8 mouse cellular contexts compared by ENCODE assay signal in genomic region chr6:67269459-67269858, GRCm38 (mm10). TPM values are rescaled to one million over a fixed set of nuclear protein-coding genes. Genes with fewer than 3 reads are reported as not detected.
DNase-seq lines count a peak whose midpoint lies in the region; ATAC-seq and TF ChIP-seq lines count a peak whose summit lies in the region.

No protein-coding gene starts in this region.

- 41% methylated on average over 2 of the region's 2 CpGs for WGBS in embryonic facial prominence, embryonic 12.5 days
- 22% methylated on average over 2 of the region's 2 CpGs for WGBS in intestine, embryonic 16.5 days
- 43% methylated on average over 2 of the region's 2 CpGs for WGBS in midbrain, postnatal 0 days

- TF ChIP-seq CTCF in layer of hippocampus, adult 2 months (conservative IDR thresholded peaks at IDR 0.05) = no peak
- TF ChIP-seq CTCF in midbrain, postnatal 0 days (IDR thresholded peaks at IDR 0.05) = no peak

- H3K9me3 ChIP-seq in embryonic facial prominence, embryonic 12.5 days = no peaks in the 10 kb centered on the region
- no peaks in the 10 kb centered on the region for H3K9me3 ChIP-seq in intestine, embryonic 16.5 days (ENCODE audit: control insufficient read depth, low read length)
- H3K9me3 ChIP-seq in midbrain, postnatal 0 days (ENCODE audit: low read length) = no peaks in the 10 kb centered on the region

- H3K36me3 ChIP-seq in embryonic facial prominence, embryonic 12.5 days = peaks cover 21% of the 10 kb centered on the region
- H3K36me3 ChIP-seq in intestine, embryonic 16.5 days (ENCODE audit: control insufficient read depth, insufficient read depth, low read length) = no peaks in the 10 kb centered on the region
- H3K36me3 ChIP-seq in midbrain, postnatal 0 days (ENCODE audit: insufficient read depth, low read length) = peaks cover 3% of the 10 kb centered on the region; the same call in 1 of the 2 replicates

- H3K4me1 ChIP-seq in embryonic facial prominence, embryonic 12.5 days = peaks cover 2% of the 10 kb centered on the region
- H3K4me1 ChIP-seq in intestine, embryonic 16.5 days (ENCODE audit: control insufficient read depth, insufficient read depth, low read length) = no peaks in the 10 kb centered on the region; the same call in 1 of the 2 replicates
- H3K4me1 ChIP-seq in midbrain, postnatal 0 days (ENCODE audit: insufficient read depth, low read length) = peaks cover 6% of the 10 kb centered on the region; the same call in 1 of the 2 replicates

- ATAC-seq in embryonic facial prominence, embryonic 12.5 days (ENCODE audit: insufficient number of reproducible peaks, insufficient read depth, low FRiP score, low TSS enrichment) = no peak
- ATAC-seq in intestine, embryonic 16.5 days = no peak
- no peak for ATAC-seq in midbrain, postnatal 0 days (ENCODE audit: low FRiP score)

- H3K27me3 ChIP-seq in embryonic facial prominence, embryonic 12.5 days = no peaks in the 10 kb centered on the region
- no peaks in the 10 kb centered on the region for H3K27me3 ChIP-seq in intestine, embryonic 16.5 days (replicated peaks; ENCODE audit: control insufficient read depth, insufficient read depth, low read length)
- no peaks in the 10 kb centered on the region for H3K27me3 ChIP-seq in midbrain, postnatal 0 days (ENCODE audit: insufficient read depth, low read length)

- no peak overlapping the region for H3K27ac ChIP-seq in layer of hippocampus, adult 2 months
- no peak overlapping the region for H3K27ac ChIP-seq in embryonic facial prominence, embryonic 12.5 days
- H3K27ac ChIP-seq in intestine, embryonic 16.5 days (ENCODE audit: low read length) = no peak overlapping the region
- no peak overlapping the region for H3K27ac ChIP-seq in midbrain, postnatal 0 days (ENCODE audit: low read depth, low read length)

- DNase-seq in layer of hippocampus, adult 2 months (ENCODE audit: low spot score in 2 of 2) = no peak
- DNase-seq in layer of hippocampus, adult 11-12 months (ENCODE audit: low spot score) = no peak
- no peak for DNase-seq in midbrain, postnatal 0 days (ENCODE audit: low spot score)
- no peak for DNase-seq in frontal cortex, adult 2 months (ENCODE audit: extremely low spot score in 1 of 2, low spot score in 1 of 2)
- no peak for DNase-seq in urinary bladder, postnatal 14 days (ENCODE audit: low spot score)
- no peak for DNase-seq in adrenal gland, adult 8-10 months

- peak overlapping the region; percentile 75 for H3K4me2 ChIP-seq in embryonic facial prominence, embryonic 12.5 days (replicated peaks)
- peak overlapping the region; percentile 52 for H3K4me2 ChIP-seq in intestine, embryonic 16.5 days (ENCODE audit: low read depth, low read length)
- peak overlapping the region; percentile 79 for H3K4me2 ChIP-seq in midbrain, postnatal 0 days (ENCODE audit: low read depth, low read length, poor library complexity, severe bottlenecking)

- no peak overlapping the region for H3K9ac ChIP-seq in embryonic facial prominence, embryonic 12.5 days
- H3K9ac ChIP-seq in intestine, embryonic 16.5 days (ENCODE audit: low read depth, low read length) = 0 out of 2 replicates have a peak overlapping the region, but pooled peaks have one; percentile 25
- no peak overlapping the region for H3K9ac ChIP-seq in midbrain, postnatal 0 days (replicated peaks; ENCODE audit: low read length, poor library complexity, severe bottlenecking)

- H3K4me3 ChIP-seq in layer of hippocampus, adult 2 months = peak overlapping the region; percentile 85
- H3K4me3 ChIP-seq in embryonic facial prominence, embryonic 12.5 days = peak overlapping the region; percentile 31
- H3K4me3 ChIP-seq in intestine, embryonic 16.5 days (ENCODE audit: low read length) = peak overlapping the region; percentile 25
- H3K4me3 ChIP-seq in midbrain, postnatal 0 days (ENCODE audit: low read depth, low read length) = peak overlapping the region; percentile 99; the same call in 1 of the 2 replicates

RNA-seq across cellular contexts. Expression of gene Serbp1, which starts 31.5 kb away (rescaled TPM):
- total RNA-seq in layer of hippocampus, adult 2 months (2021) = 100 to 1,000 TPM; 214 to 221 TPM
- 454 and 487 TPM in 2 replicates for polyA plus RNA-seq in embryonic facial prominence, embryonic 12.5 days (2016; fragmentation: Nextera tagmentation; extraction: Ambion mirVana)
- polyA plus RNA-seq in intestine, embryonic 16.5 days (2015; fragmentation: Nextera tagmentation; extraction: Ambion mirVana) = 300 and 319 TPM in 2 replicates
- total RNA-seq in midbrain, postnatal 0 days (2014; rRNA removed) = 166 and 238 TPM in 2 replicates
- polyA plus RNA-seq in midbrain, postnatal 0 days (2015; fragmentation: Nextera tagmentation; extraction: Ambion mirVana) = 277 and 297 TPM in 2 replicates
- polyA plus RNA-seq in frontal cortex, adult 2 months (2012; rRNA removed) = 227 and 240 TPM in 2 replicates
- total RNA-seq in adrenal gland, adult 8-10 months (2022) = 100 to 1,000 TPM; 163 to 303 (median 206) TPM

Comparison
In these comparisons a context has a peak if more than half of its experiments do, and no peak if none do; other contexts are left out.
1. H3K4me3 ChIP-seq: peak in every context shown above with its lines; median percentile 99 in midbrain, postnatal 0 days; 85 in layer of hippocampus, adult 2 months; 31 in embryonic facial prominence, embryonic 12.5 days; 25 in intestine, embryonic 16.5 days.